In genomic region chr7:28598951-28599350, GRCm38 (mm10) we compare ENCODE assay signal across 36 mouse cellular contexts. TPM values are rescaled to one million over a fixed set of nuclear protein-coding genes. Genes with fewer than 3 reads are reported as not detected.
A peak's percentile ranks its signal among the peaks of the same experiment; 100 is the strongest.
DNase-seq lines count a peak whose midpoint lies in the region; ATAC-seq and TF ChIP-seq lines count a peak whose summit lies in the region.
"Had no signal": no experiment of that assay in that cellular context is flagged by ENCODE, and none has a peak within 500 bp of the region (broad histone marks: within the 10 kb centered on the region; RNA-seq: fewer than 3 reads in every experiment).

No protein-coding gene starts in this region.

- H3K27me3 ChIP-seq in heart, embryonic 10.5 days (ENCODE audit: insufficient read depth, poor library complexity, severe bottlenecking), result no peaks in the 10 kb centered on the region
- H3K27me3 ChIP-seq in heart, adult 2 months (ENCODE audit: control insufficient read depth, insufficient read depth, low read length), result no peaks in the 10 kb centered on the region
- H3K27me3 ChIP-seq in midbrain, embryonic 10.5 days (ENCODE audit: low read depth, poor library complexity, severe bottlenecking), result no peaks in the 10 kb centered on the region
- no peaks in the 10 kb centered on the region for H3K27me3 ChIP-seq in midbrain, embryonic 11.5 days (ENCODE audit: control insufficient read depth, insufficient read depth, low read length)
- H3K27me3 ChIP-seq in E14TG2a.4 (ENCODE audit: insufficient read depth, low read length), result no peaks in the 10 kb centered on the region
- H3K27me3 ChIP-seq in embryonic facial prominence, embryonic 13.5 days, result no peaks in the 10 kb centered on the region
- no peaks in the 10 kb centered on the region; the same call in 1 of the 2 replicates for H3K27me3 ChIP-seq in kidney, embryonic 14.5 days (ENCODE audit: control insufficient read depth, insufficient read depth, low read length)
- H3K27me3 ChIP-seq: forebrain, embryonic 15.5 days; heart, embryonic 13.5 days; intestine, embryonic 15.5 days; midbrain, embryonic 13.5 days had no signal

- H3K4me2 ChIP-seq in midbrain, embryonic 11.5 days, result no peak overlapping the region
- H3K4me2 ChIP-seq in embryonic facial prominence, embryonic 13.5 days, result peak overlapping the region; percentile 81; the same call in 1 of the 2 replicates
- H3K4me2 ChIP-seq in kidney, embryonic 14.5 days (replicated peaks; ENCODE audit: low read depth, low read length), result no peak overlapping the region

- H3K9me3 ChIP-seq in heart, embryonic 10.5 days, result no peaks in the 10 kb centered on the region
- H3K9me3 ChIP-seq in midbrain, embryonic 10.5 days (replicated peaks), result no peaks in the 10 kb centered on the region
- H3K9me3 ChIP-seq in midbrain, embryonic 11.5 days (ENCODE audit: control insufficient read depth, low read length), result no peaks in the 10 kb centered on the region
- no peaks in the 10 kb centered on the region for H3K9me3 ChIP-seq in E14TG2a.4 (ENCODE audit: low read length)
- H3K9me3 ChIP-seq in embryonic facial prominence, embryonic 13.5 days, result no peaks in the 10 kb centered on the region
- no peaks in the 10 kb centered on the region for H3K9me3 ChIP-seq in kidney, embryonic 14.5 days (ENCODE audit: control insufficient read depth, low read length)
- H3K9me3 ChIP-seq: forebrain, embryonic 15.5 days; G1E; intestine, embryonic 15.5 days; midbrain, embryonic 13.5 days had no signal

- no peak for TF ChIP-seq CTCF in heart, adult 2 months (IDR thresholded peaks at IDR 0.05)
- no peak for TF ChIP-seq CTCF in E14TG2a.4 (conservative IDR thresholded peaks at IDR 0.05; ENCODE audit: low read length)

- TF ChIP-seq EP300 in heart, adult 2 months (IDR thresholded peaks at IDR 0.05; ENCODE audit: insufficient read depth, low read depth, low read length), result no peak

- intact Hi-C loops in heart, adult 2 months (cut with DNase I), result loop anchor here (5.0 kb wide), 1 partner anchor 227 kb away; the partner anchor contains the start of gene Plekhg2

- DNase-seq in heart, embryonic 10.5 days (ENCODE audit: low spot score), result no peak
- no peak for DNase-seq in heart, adult 2 months
- no peak for DNase-seq in midbrain, embryonic 10.5 days (ENCODE audit: low spot score)
- no peak for DNase-seq in midbrain, embryonic 11.5 days (ENCODE audit: low spot score, missing footprints)
- DNase-seq in frontal cortex, postnatal 36 days (ENCODE audit: low spot score in 2 of 2), result no peak
- DNase-seq: adrenal gland, adult 8-10 months; cerebellum, adult 2 months; cerebellum, postnatal 14 days; gastrocnemius, adult 2 months; gastrocnemius, postnatal 36 days; heart, adult 18-20 months; heart, postnatal 10 days; kidney, adult 2 months; kidney, postnatal 4 days; lung, adult 2 months had no signal

- peaks cover 34% of the 10 kb centered on the region for H3K4me1 ChIP-seq in heart, embryonic 10.5 days
- H3K4me1 ChIP-seq in heart, adult 2 months (ENCODE audit: control insufficient read depth, insufficient read depth, low read length), result peaks cover 8% of the 10 kb centered on the region
- H3K4me1 ChIP-seq in midbrain, embryonic 10.5 days, result peaks cover 44% of the 10 kb centered on the region
- H3K4me1 ChIP-seq in midbrain, embryonic 11.5 days (ENCODE audit: control insufficient read depth, insufficient read depth, low read length), result peaks cover 14% of the 10 kb centered on the region
- peaks cover 44% of the 10 kb centered on the region for H3K4me1 ChIP-seq in E14TG2a.4 (replicated peaks; ENCODE audit: low read depth, low read length)
- H3K4me1 ChIP-seq in embryonic facial prominence, embryonic 13.5 days, result peaks cover 36% of the 10 kb centered on the region
- peaks cover 31% of the 10 kb centered on the region for H3K4me1 ChIP-seq in kidney, embryonic 14.5 days (ENCODE audit: control insufficient read depth, insufficient read depth, low read length)

- no peaks in the 10 kb centered on the region for H3K79me2 ChIP-seq in heart, adult 2 months (replicated peaks; ENCODE audit: control insufficient read depth, insufficient read depth, low read length)

- ATAC-seq in midbrain, embryonic 11.5 days (ENCODE audit: low FRiP score), result no peak
- ATAC-seq in embryonic facial prominence, embryonic 13.5 days (ENCODE audit: insufficient number of reproducible peaks, insufficient read depth, low FRiP score, low TSS enrichment, low read depth), result no peak
- no peak for ATAC-seq in kidney, embryonic 14.5 days (ENCODE audit: low FRiP score, low TSS enrichment)

- no peaks in the 10 kb centered on the region; the same call in 1 of the 2 replicates for H3K36me3 ChIP-seq in heart, embryonic 10.5 days
- no peaks in the 10 kb centered on the region for H3K36me3 ChIP-seq in heart, adult 2 months (ENCODE audit: control insufficient read depth, insufficient read depth, low read length)
- peaks cover 8% of the 10 kb centered on the region for H3K36me3 ChIP-seq in midbrain, embryonic 10.5 days
- no peaks in the 10 kb centered on the region for H3K36me3 ChIP-seq in midbrain, embryonic 11.5 days (ENCODE audit: control insufficient read depth, insufficient read depth, low read length)
- H3K36me3 ChIP-seq in E14TG2a.4 (ENCODE audit: insufficient read depth, low read length), result peaks cover 23% of the 10 kb centered on the region
- peaks cover 6% of the 10 kb centered on the region; the same call in 1 of the 2 replicates for H3K36me3 ChIP-seq in embryonic facial prominence, embryonic 13.5 days
- peaks cover 7% of the 10 kb centered on the region; the same call in 1 of the 2 replicates for H3K36me3 ChIP-seq in kidney, embryonic 14.5 days (ENCODE audit: control insufficient read depth, insufficient read depth, low read length)
- H3K36me3 ChIP-seq: forebrain, embryonic 15.5 days; intestine, embryonic 15.5 days; midbrain, embryonic 13.5 days had no signal

- no peak overlapping the region for H3K9ac ChIP-seq in heart, adult 2 months (ENCODE audit: low read depth, low read length)
- H3K9ac ChIP-seq in midbrain, embryonic 11.5 days (ENCODE audit: low read length), result no peak overlapping the region
- 0 out of 2 replicates have a peak overlapping the region, but pooled peaks have one; percentile 4 for H3K9ac ChIP-seq in embryonic facial prominence, embryonic 13.5 days
- no peak overlapping the region for H3K9ac ChIP-seq in kidney, embryonic 14.5 days (ENCODE audit: low read depth, low read length)
- H3K9ac ChIP-seq: forebrain, embryonic 15.5 days; intestine, embryonic 15.5 days; midbrain, embryonic 13.5 days had no signal

- H3K27ac ChIP-seq in heart, embryonic 10.5 days, result peak overlapping the region; percentile 96; the same call in 1 of the 2 replicates
- no peak overlapping the region for H3K27ac ChIP-seq in heart, adult 2 months
- peak overlapping the region; percentile 93 for H3K27ac ChIP-seq in midbrain, embryonic 10.5 days (replicated peaks)
- H3K27ac ChIP-seq in midbrain, embryonic 11.5 days (ENCODE audit: low read depth, low read length), result no peak overlapping the region
- no peak overlapping the region for H3K27ac ChIP-seq in embryonic facial prominence, embryonic 13.5 days
- no peak overlapping the region for H3K27ac ChIP-seq in kidney, embryonic 14.5 days (ENCODE audit: low read depth, low read length)
- H3K27ac ChIP-seq: forebrain, embryonic 15.5 days; heart, embryonic 13.5 days; hindbrain, postnatal 0 days; intestine, embryonic 15.5 days; kidney, postnatal 0 days; midbrain, embryonic 13.5 days had no signal

- 70% methylated on average over 2 of the region's 2 CpGs for WGBS in heart, embryonic 10.5 days
- WGBS in heart, adult 2 months, result 56% methylated on average over 2 of the region's 2 CpGs
- WGBS in midbrain, embryonic 10.5 days, result 67% methylated on average over 2 of the region's 2 CpGs
- WGBS in midbrain, embryonic 11.5 days, result 55% methylated on average over 2 of the region's 2 CpGs
- WGBS in embryonic facial prominence, embryonic 13.5 days, result 61% methylated on average over 2 of the region's 2 CpGs
- WGBS in kidney, embryonic 14.5 days, result 68% methylated on average over 2 of the region's 2 CpGs

- no peak overlapping the region for H3K4me3 ChIP-seq in heart, embryonic 10.5 days
- no peak overlapping the region for H3K4me3 ChIP-seq in heart, adult 2 months
- H3K4me3 ChIP-seq in midbrain, embryonic 10.5 days, result no peak overlapping the region
- no peak overlapping the region for H3K4me3 ChIP-seq in midbrain, embryonic 11.5 days (ENCODE audit: low read depth, low read length)
- peak overlapping the region; percentile 84 for H3K4me3 ChIP-seq in E14TG2a.4 (replicated peaks; ENCODE audit: low read length)
- H3K4me3 ChIP-seq in embryonic facial prominence, embryonic 13.5 days, result no peak overlapping the region
- H3K4me3 ChIP-seq in kidney, embryonic 14.5 days (ENCODE audit: low read length), result no peak overlapping the region

- no peak for TF ChIP-seq POLR2A in heart, adult 2 months (IDR thresholded peaks at IDR 0.05; ENCODE audit: insufficient read depth, low read depth, low read length)

RNA-seq across cellular contexts. Expression of gene Pak4, which starts 1.0 kb away (rescaled TPM):
- 47.2 and 53.0 TPM in 2 replicates for polyA plus RNA-seq in heart, embryonic 10.5 days (2016; fragmentation: Nextera tagmentation; extraction: Ambion mirVana)
- 1 to 10 TPM; 8.8 to 9.4 TPM for total RNA-seq in heart, adult 2 months (2021)
- 6.4 and 7.6 TPM in 2 replicates for polyA plus RNA-seq in heart, adult 2 months (2012; rRNA removed)
- 60.9 and 66.4 TPM in 2 replicates for polyA plus RNA-seq in midbrain, embryonic 10.5 days (2016; fragmentation: Nextera tagmentation; extraction: Ambion mirVana)
- 29.6 and 32.5 TPM in 2 replicates for polyA plus RNA-seq in midbrain, embryonic 11.5 days (2014; fragmentation: Nextera tagmentation; extraction: Ambion mirVana)
- polyA plus RNA-seq in embryonic facial prominence, embryonic 13.5 days (2015; fragmentation: Nextera tagmentation; extraction: Ambion mirVana), result 35.8 and 36.0 TPM in 2 replicates
- polyA plus RNA-seq in kidney, embryonic 14.5 days (2014; fragmentation: Nextera tagmentation; extraction: Ambion mirVana), result 48.3 and 60.7 TPM in 2 replicates

RNA-seq across cellular contexts. Expression of gene Samd4b, which starts 1.0 kb away (rescaled TPM):
- 24.5 and 29.7 TPM in 2 replicates for polyA plus RNA-seq in heart, embryonic 10.5 days (2016; fragmentation: Nextera tagmentation; extraction: Ambion mirVana)
- 10 to 100 TPM; 21.9 to 22.4 TPM for total RNA-seq in heart, adult 2 months (2021)
- 38.8 and 46.1 TPM in 2 replicates for polyA plus RNA-seq in heart, adult 2 months (2012; rRNA removed)
- polyA plus RNA-seq in midbrain, embryonic 10.5 days (2016; fragmentation: Nextera tagmentation; extraction: Ambion mirVana), result 29.2 and 30.5 TPM in 2 replicates
- 23.8 and 27.8 TPM in 2 replicates for polyA plus RNA-seq in midbrain, embryonic 11.5 days (2014; fragmentation: Nextera tagmentation; extraction: Ambion mirVana)
- 32.8 and 33.3 TPM in 2 replicates for polyA plus RNA-seq in embryonic facial prominence, embryonic 13.5 days (2015; fragmentation: Nextera tagmentation; extraction: Ambion mirVana)
- polyA plus RNA-seq in kidney, embryonic 14.5 days (2014; fragmentation: Nextera tagmentation; extraction: Ambion mirVana), result 33.3 and 34.9 TPM in 2 replicates

RNA-seq across cellular contexts. Expression of gene Acp7, which starts 32.2 kb away (rescaled TPM):
- 0.34 TPM in 1 of 2 replicates, not detected in the other for polyA plus RNA-seq in heart, embryonic 10.5 days (2016; fragmentation: Nextera tagmentation; extraction: Ambion mirVana)
- total RNA-seq in heart, adult 2 months (2021), result not detected
- polyA plus RNA-seq in heart, adult 2 months (2012; rRNA removed), result 0.49 TPM in 1 of 2 replicates, not detected in the other
- polyA plus RNA-seq in midbrain, embryonic 10.5 days (2016; fragmentation: Nextera tagmentation; extraction: Ambion mirVana), result not detected in 2 replicates
- not detected in 2 replicates for polyA plus RNA-seq in midbrain, embryonic 11.5 days (2014; fragmentation: Nextera tagmentation; extraction: Ambion mirVana)
- 0.23 TPM in 1 of 2 replicates, not detected in the other for polyA plus RNA-seq in embryonic facial prominence, embryonic 13.5 days (2015; fragmentation: Nextera tagmentation; extraction: Ambion mirVana)
- not detected in 2 replicates for polyA plus RNA-seq in kidney, embryonic 14.5 days (2014; fragmentation: Nextera tagmentation; extraction: Ambion mirVana)
- total RNA-seq: adrenal gland, adult 8-10 months; adrenal gland, postnatal 4 days; gastrocnemius, adult 2 months; gastrocnemius, postnatal 36 days; heart, adult 18-20 months; heart, postnatal 10 days; hematopoietic stem cell, adult 5-6 weeks; liver, adult 2 months; megakaryocyte progenitor cell, adult 5-6 weeks; monocyte, adult 5-6 weeks had no signal
- polyA plus RNA-seq: CD4-positive, CD25-positive, alpha-beta regulatory T cell, adult 4 months; erythroblast, embryonic 14.5 days; forebrain, embryonic 15.5 days; G1E; heart, embryonic 13.5 days; kidney, adult 2 months; kidney, postnatal 0 days; limb, embryonic 11.5 days; liver, adult 2 months; midbrain, embryonic 13.5 days had no signal

RNA-seq across cellular contexts. Expression of gene Nccrp1, which starts 51.9 kb away (rescaled TPM):
- polyA plus RNA-seq in heart, embryonic 10.5 days (2016; fragmentation: Nextera tagmentation; extraction: Ambion mirVana), result not detected in 2 replicates
- total RNA-seq in heart, adult 2 months (2021), result not detected
- not detected in 2 replicates for polyA plus RNA-seq in heart, adult 2 months (2012; rRNA removed)
- 0.14 and 0.20 TPM in 2 replicates for polyA plus RNA-seq in midbrain, embryonic 10.5 days (2016; fragmentation: Nextera tagmentation; extraction: Ambion mirVana)
- not detected in 2 replicates for polyA plus RNA-seq in midbrain, embryonic 11.5 days (2014; fragmentation: Nextera tagmentation; extraction: Ambion mirVana)
- 0.18 TPM in 1 of 2 replicates, not detected in the other for polyA plus RNA-seq in embryonic facial prominence, embryonic 13.5 days (2015; fragmentation: Nextera tagmentation; extraction: Ambion mirVana)
- not detected in 2 replicates for polyA plus RNA-seq in kidney, embryonic 14.5 days (2014; fragmentation: Nextera tagmentation; extraction: Ambion mirVana)
- total RNA-seq: adrenal gland, adult 8-10 months; adrenal gland, postnatal 4 days; G1E; gastrocnemius, adult 2 months; gastrocnemius, postnatal 36 days; heart, adult 18-20 months; heart, postnatal 10 days; hematopoietic stem cell, adult 5-6 weeks; hindbrain, postnatal 0 days; liver, adult 2 months; megakaryocyte progenitor cell, adult 5-6 weeks; monocyte, adult 5-6 weeks had no signal
- polyA plus RNA-seq: CD4-positive, CD25-positive, alpha-beta regulatory T cell, adult 4 months; forebrain, embryonic 15.5 days; heart, embryonic 13.5 days; intestine, embryonic 15.5 days; limb, embryonic 11.5 days; midbrain, embryonic 13.5 days had no signal

RNA-seq across cellular contexts. Expression of gene Sycn, which starts 58.3 kb away (rescaled TPM):
- polyA plus RNA-seq in heart, embryonic 10.5 days (2016; fragmentation: Nextera tagmentation; extraction: Ambion mirVana), result not detected in 2 replicates
- total RNA-seq in heart, adult 2 months (2021), result not detected
- not detected in 2 replicates for polyA plus RNA-seq in heart, adult 2 months (2012; rRNA removed)
- polyA plus RNA-seq in midbrain, embryonic 10.5 days (2016; fragmentation: Nextera tagmentation; extraction: Ambion mirVana), result not detected in 2 replicates
- polyA plus RNA-seq in midbrain, embryonic 11.5 days (2014; fragmentation: Nextera tagmentation; extraction: Ambion mirVana), result not detected in 2 replicates
- polyA plus RNA-seq in embryonic facial prominence, embryonic 13.5 days (2015; fragmentation: Nextera tagmentation; extraction: Ambion mirVana), result not detected in 2 replicates
- polyA plus RNA-seq in kidney, embryonic 14.5 days (2014; fragmentation: Nextera tagmentation; extraction: Ambion mirVana), result not detected in 2 replicates
- total RNA-seq: adrenal gland, adult 8-10 months; G1E; gastrocnemius, adult 2 months; gastrocnemius, postnatal 36 days; heart, adult 18-20 months; heart, postnatal 10 days; hematopoietic stem cell, adult 5-6 weeks; hindbrain, postnatal 0 days; left cerebral cortex, postnatal 10 days; megakaryocyte progenitor cell, adult 5-6 weeks; monocyte, adult 5-6 weeks had no signal
- polyA plus RNA-seq: CD4-positive, CD25-positive, alpha-beta regulatory T cell, adult 4 months; cerebellum, adult 2 months; embryonic facial prominence, embryonic 14.5 days; erythroblast, embryonic 14.5 days; forebrain, embryonic 15.5 days; frontal cortex, adult 2 months; G1E; heart, embryonic 13.5 days; hindbrain, postnatal 0 days; limb, embryonic 11.5 days; lung, adult 2 months; midbrain, embryonic 13.5 days had no signal

Comparison
In these comparisons a context has a peak if more than half of its experiments do, and no peak if none do; other contexts are left out.
1. H3K27ac ChIP-seq: peak in heart, embryonic 10.5 days (single experiment) and midbrain, embryonic 10.5 days (single experiment); none in heart, adult 2 months (single experiment), midbrain, embryonic 11.5 days (single experiment), embryonic facial prominence, embryonic 13.5 days (single experiment) and kidney, embryonic 14.5 days (single experiment).